Mouse (Mus musculus): ENCODE results near the gene Nemp2. TPM values are rescaled to one million over a fixed set of nuclear protein-coding genes. Genes with fewer than 3 reads are reported as not detected.
"Not testable (repeated sequence)": the region's sequence is repeated elsewhere in the genome, so short reads cannot be mapped to it uniquely, and the experiment has no call there.

The Nemp2 gene
- polyA plus RNA-seq, 1 experiment from 2014 or later, result 10.2 TPM

GRCm38 (mm10) chr1:52655153-52655552 is 24.6 kb downstream of the Nemp2 start:
- WGBS, result 83% methylated on average over 4 of the region's 4 CpGs
- Histone ChIP-seq H3K4me1 (peaks cover 5% of the 10 kb centered on the region; the same call in 1 of the 2 replicates), H3K9ac (no peak overlapping the region), H3K27ac (no peak overlapping the region), H3K4me2 (no peak overlapping the region), H3K36me3 (peaks cover 2% of the 10 kb centered on the region), H3K9me3 (no peaks in the 10 kb centered on the region), H3K4me3 (no peak overlapping the region), H3K27me3 (no peaks in the 10 kb centered on the region)
- no peak for ATAC-seq (ENCODE audit: insufficient number of reproducible peaks, insufficient read depth, low FRiP score, low TSS enrichment, low read depth)

- H3K27me3 ChIP-seq, result no peaks in the 10 kb centered on the region
- H3K27ac ChIP-seq, result no peak overlapping the region
- no peaks in the 10 kb centered on the region for H3K9me3 ChIP-seq
- H3K36me3 ChIP-seq, result no peaks in the 10 kb centered on the region
- no peak overlapping the region for H3K4me3 ChIP-seq
- no peak overlapping the region for H3K4me2 ChIP-seq
- H3K4me1 ChIP-seq, result no peaks in the 10 kb centered on the region
- no peak for ATAC-seq (ENCODE audit: insufficient number of reproducible peaks, insufficient read depth, low FRiP score, low TSS enrichment, low read depth)
- no peak overlapping the region for H3K9ac ChIP-seq
- WGBS, result 72% methylated on average over 7 of the region's 7 CpGs
These were observed 27.7 kb downstream of the Nemp2 start for GRCm38 (mm10) chr1:52658160-52658559.

- no peaks in the 10 kb centered on the region for H3K9me3 ChIP-seq
- no peaks in the 10 kb centered on the region for H3K27me3 ChIP-seq
- no peak overlapping the region for H3K27ac ChIP-seq
- no peaks in the 10 kb centered on the region for H3K36me3 ChIP-seq
- no peaks in the 10 kb centered on the region for H3K4me1 ChIP-seq
- WGBS, result 59% methylated on average over 2 of the region's 2 CpGs
- H3K9ac ChIP-seq, result no peak overlapping the region
- ATAC-seq (ENCODE audit: insufficient number of reproducible peaks, insufficient read depth, low FRiP score, low TSS enrichment, low read depth), result no peak
- no peak overlapping the region for H3K4me2 ChIP-seq
- no peak overlapping the region for H3K4me3 ChIP-seq
These were observed 29.8 kb downstream of the Nemp2 start for GRCm38 (mm10) chr1:52660278-52660677.

- WGBS, result 79% methylated on average over 12 of the region's 12 CpGs
- no peak overlapping the region for H3K27ac ChIP-seq
These were observed 30.3 kb downstream of the Nemp2 start for GRCm38 (mm10) chr1:52660765-52661164.

GRCm38 (mm10) chr1:52663228-52663627 is 32.7 kb downstream of the Nemp2 start:
- Histone ChIP-seq H3K27ac (no peak overlapping the region), H3K36me3 (no peaks in the 10 kb centered on the region), H3K9ac (no peak overlapping the region), H3K9me3 (no peaks in the 10 kb centered on the region), H3K4me2 (no peak overlapping the region), H3K4me1 (no peaks in the 10 kb centered on the region), H3K4me3 (no peak overlapping the region), H3K27me3 (no peaks in the 10 kb centered on the region)
- no peak for ATAC-seq (ENCODE audit: insufficient number of reproducible peaks, insufficient read depth, low FRiP score, low TSS enrichment, low read depth)
- WGBS, result 90% methylated on average over 7 of the region's 7 CpGs

More at GRCm38 (mm10) chr1:52660765-52661164, 30.3 kb downstream of the Nemp2 start:
- Histone ChIP-seq H3K4me2 (no peak overlapping the region), H3K27me3 (no peaks in the 10 kb centered on the region), H3K9me3 (no peaks in the 10 kb centered on the region), H3K4me1 (no peaks in the 10 kb centered on the region), H3K36me3 (no peaks in the 10 kb centered on the region), H3K4me3 (no peak overlapping the region), H3K9ac (no peak overlapping the region)
- ATAC-seq (ENCODE audit: insufficient number of reproducible peaks, insufficient read depth, low FRiP score, low TSS enrichment, low read depth), result no peak

GRCm38 (mm10) chr1:52668743-52669323 is 38.3 kb downstream of the Nemp2 start:
- no peaks in the 10 kb centered on the region for H3K4me1 ChIP-seq
- H3K9ac ChIP-seq, result no peak overlapping the region
- no peak for ATAC-seq (ENCODE audit: insufficient number of reproducible peaks, insufficient read depth, low FRiP score, low TSS enrichment, low read depth)
- H3K9me3 ChIP-seq, result no peaks in the 10 kb centered on the region
- H3K4me3 ChIP-seq, result no peak overlapping the region
- no peaks in the 10 kb centered on the region for H3K36me3 ChIP-seq
- WGBS, result 47% methylated on average over 7 of the region's 7 CpGs
- no peak overlapping the region for H3K27ac ChIP-seq
- H3K27me3 ChIP-seq, result no peaks in the 10 kb centered on the region
- no peak overlapping the region for H3K4me2 ChIP-seq

GRCm38 (mm10) chr1:52669931-52670330 is 39.4 kb downstream of the Nemp2 start:
- H3K4me2 ChIP-seq, result no peak overlapping the region
- no peak overlapping the region for H3K9ac ChIP-seq
- H3K27ac ChIP-seq, result no peak overlapping the region
- H3K36me3 ChIP-seq, result no peaks in the 10 kb centered on the region
- no peaks in the 10 kb centered on the region for H3K9me3 ChIP-seq
- no peaks in the 10 kb centered on the region for H3K4me1 ChIP-seq
- WGBS, result 85% methylated on average over 1 of the region's 1 CpGs
- H3K4me3 ChIP-seq, result no peak overlapping the region
- ATAC-seq (ENCODE audit: insufficient number of reproducible peaks, insufficient read depth, low FRiP score, low TSS enrichment, low read depth), result no peak
- H3K27me3 ChIP-seq, result no peaks in the 10 kb centered on the region

GRCm38 (mm10) chr1:52675561-52676551 is 45.4 kb downstream of the Nemp2 start:
- Histone ChIP-seq H3K4me3 (no peak overlapping the region), H3K27ac (no peak overlapping the region), H3K9me3 (no peaks in the 10 kb centered on the region), H3K36me3 (no peaks in the 10 kb centered on the region), H3K4me1 (no peaks in the 10 kb centered on the region), H3K9ac (no peak overlapping the region), H3K27me3 (no peaks in the 10 kb centered on the region), H3K4me2 (no peak overlapping the region)
- WGBS, result 51% methylated on average over 7 of the region's 7 CpGs
- no peak for ATAC-seq (ENCODE audit: insufficient number of reproducible peaks, insufficient read depth, low FRiP score, low TSS enrichment, low read depth)

- WGBS, result 63% methylated on average over 3 of the region's 3 CpGs
- Histone ChIP-seq H3K9ac (no peak overlapping the region), H3K27me3 (no peaks in the 10 kb centered on the region), H3K36me3 (no peaks in the 10 kb centered on the region), H3K4me1 (no peaks in the 10 kb centered on the region), H3K4me2 (no peak overlapping the region), H3K4me3 (no peak overlapping the region), H3K9me3 (no peaks in the 10 kb centered on the region), H3K27ac (no peak overlapping the region)
- no peak for ATAC-seq (ENCODE audit: insufficient number of reproducible peaks, insufficient read depth, low FRiP score, low TSS enrichment, low read depth)
These were observed 46.1 kb downstream of the Nemp2 start for GRCm38 (mm10) chr1:52676621-52677020.

GRCm38 (mm10) chr1:52683550-52683949 is 53.0 kb downstream of the Nemp2 start:
- no peaks in the 10 kb centered on the region for H3K36me3 ChIP-seq
- no peaks in the 10 kb centered on the region for H3K27me3 ChIP-seq
- 80% methylated on average over 4 of the region's 4 CpGs for WGBS
- H3K4me3 ChIP-seq, result no peak overlapping the region
- H3K9me3 ChIP-seq, result no peaks in the 10 kb centered on the region
- H3K4me2 ChIP-seq, result no peak overlapping the region
- no peaks in the 10 kb centered on the region for H3K4me1 ChIP-seq
- no peak for ATAC-seq (ENCODE audit: insufficient number of reproducible peaks, insufficient read depth, low FRiP score, low TSS enrichment, low read depth)
- H3K9ac ChIP-seq, result no peak overlapping the region
- no peak overlapping the region for H3K27ac ChIP-seq

- 87% methylated on average over 8 of the region's 8 CpGs for WGBS
- no peak overlapping the region for H3K4me3 ChIP-seq
- no peaks in the 10 kb centered on the region for H3K27me3 ChIP-seq
- no peak overlapping the region for H3K9ac ChIP-seq
- H3K9me3 ChIP-seq, result no peaks in the 10 kb centered on the region
- no peak overlapping the region for H3K4me2 ChIP-seq
- no peak for ATAC-seq (ENCODE audit: insufficient number of reproducible peaks, insufficient read depth, low FRiP score, low TSS enrichment, low read depth)
- no peak overlapping the region for H3K27ac ChIP-seq
- no peaks in the 10 kb centered on the region for H3K36me3 ChIP-seq
- H3K4me1 ChIP-seq, result no peaks in the 10 kb centered on the region
These were observed 57.1 kb downstream of the Nemp2 start for GRCm38 (mm10) chr1:52687636-52688035.

GRCm38 (mm10) chr1:52694456-52694855 is 64.0 kb downstream of the Nemp2 start:
- not testable (repeated sequence) for ATAC-seq (ENCODE audit: insufficient number of reproducible peaks, insufficient read depth, low FRiP score, low TSS enrichment, low read depth); H3K27me3 ChIP-seq; H3K4me3 ChIP-seq; H3K9me3 ChIP-seq; H3K27ac ChIP-seq; H3K36me3 ChIP-seq; H3K9ac ChIP-seq; H3K4me2 ChIP-seq; H3K4me1 ChIP-seq
- 93% methylated on average over 13 of the region's 13 CpGs for WGBS
